Mouse (Mus musculus) layer of hippocampus, adult 2 months (tissue): ENCODE data around the gene Myrip. TPM values are rescaled to one million over a fixed set of nuclear protein-coding genes. Genes with fewer than 3 reads are reported as not detected.

Experiments
- DNase-seq, 2 experiments: peaks; one replicate each; pipeline ENCODE4 v3.0.0; 2022; ENCODE audit warnings: low spot score in 2 of 2
- H3K27ac ChIP-seq: fragments of 200-600 bp; 2 replicates; pipeline ENCODE4 v1.8.1; 2022
- H3K4me3 ChIP-seq: fragments of 200-600 bp; 2 replicates; pipeline ENCODE4 v1.8.1; 2022; ENCODE audit warnings: mild to moderate bottlenecking
- CTCF ChIP-seq: fragments of 200-600 bp; conservative IDR thresholded peaks from 2 replicates; pipeline ENCODE4 v1.8.1; 2022; ENCODE audit warnings: antibody characterized with exemption, mild to moderate bottlenecking, moderate library complexity
- total RNA-seq, 2 experiments: library from RNA; stranded (reverse); gene quantifications; 2 replicates each; pipeline ENCODE4 v1.2.3; 2021

Myrip gene
- total RNA-seq, 2 experiments from 2014 or later: 54.7 to 58.7 TPM

- DNase-seq: no peak
- Histone ChIP-seq H3K27ac (peak overlapping the region; percentile 51; the same call in 1 of the 2 replicates), H3K4me3 (no peak overlapping the region)
- no peak for TF ChIP-seq CTCF
Measured at GRCm38 (mm10) chr9:120449696-120450329, 148.5 kb downstream of the Myrip start.

DNA sequence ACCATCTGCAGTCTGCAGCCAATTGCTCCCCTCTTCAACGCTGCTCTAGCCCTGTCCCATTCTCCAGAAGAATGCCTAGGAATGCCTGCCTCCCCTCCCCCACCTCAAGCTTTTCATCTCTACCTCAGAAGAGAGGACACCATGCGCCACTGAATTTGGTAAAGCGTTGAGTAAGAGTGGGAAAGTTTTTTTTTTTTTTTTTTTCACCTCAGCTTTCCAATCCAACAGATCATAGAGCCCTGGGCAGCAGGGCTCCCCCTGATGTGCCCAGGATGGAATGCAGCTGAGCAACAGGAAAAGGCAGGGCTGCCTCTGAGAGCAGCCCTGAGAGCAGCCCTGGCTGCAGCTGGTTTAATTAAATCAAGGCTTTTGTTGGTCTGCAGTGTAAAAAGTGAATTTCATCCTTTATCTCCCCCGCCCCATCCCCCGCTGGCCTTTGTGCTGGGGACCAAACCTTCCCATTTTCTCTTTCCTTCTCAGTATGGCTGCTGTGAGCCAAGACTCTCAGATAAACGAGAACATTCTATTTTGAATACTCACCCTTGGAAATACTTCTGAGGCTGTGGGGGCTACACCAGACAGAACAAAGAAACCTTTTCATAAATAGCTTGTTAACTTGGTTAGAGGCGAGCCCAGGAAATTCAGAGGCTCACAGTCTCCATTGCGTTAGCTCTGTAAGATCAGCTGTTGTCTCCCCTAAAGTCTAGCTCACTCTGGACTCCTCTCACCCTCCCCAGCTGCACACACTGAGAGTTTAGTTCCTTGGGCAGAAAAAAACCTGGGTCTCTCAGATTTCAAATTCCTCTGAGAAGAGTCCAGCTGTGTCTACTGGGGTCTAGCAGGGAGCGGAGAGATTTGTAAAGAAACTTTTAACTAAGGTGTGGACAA lies 154.7 kb downstream of the Myrip start:
- peak overlapping the region; percentile 57; the same call in 1 of the 2 replicates for H3K27ac ChIP-seq
- DNase-seq: no peak
- peak; percentile 40 for TF ChIP-seq CTCF
- no peak overlapping the region for H3K4me3 ChIP-seq

DNA sequence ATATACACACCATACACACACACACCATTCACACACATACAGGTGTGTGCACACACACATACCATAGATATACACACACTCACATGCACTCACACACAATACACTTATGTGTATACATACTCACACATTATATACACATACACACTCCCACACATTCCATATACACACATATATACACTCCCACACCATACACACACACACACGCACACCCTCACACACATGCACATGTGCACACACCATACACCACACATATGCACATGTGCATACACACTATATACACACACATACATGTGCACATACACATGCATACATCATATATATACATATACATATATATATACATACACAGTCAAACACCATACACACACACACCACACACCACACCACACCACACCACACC lies 169.1 kb downstream of the Myrip start:
- Histone ChIP-seq H3K27ac (no peak overlapping the region), H3K4me3 (no peak overlapping the region)
- DNase-seq: no peak
- no peak for TF ChIP-seq CTCF

GRCm38 (mm10) chr9:120481644-120482043 lies 180.3 kb downstream of the Myrip start:
- Histone ChIP-seq H3K27ac (no peak overlapping the region), H3K4me3 (no peak overlapping the region)
- no peak for DNase-seq
- no peak for TF ChIP-seq CTCF

DNA sequence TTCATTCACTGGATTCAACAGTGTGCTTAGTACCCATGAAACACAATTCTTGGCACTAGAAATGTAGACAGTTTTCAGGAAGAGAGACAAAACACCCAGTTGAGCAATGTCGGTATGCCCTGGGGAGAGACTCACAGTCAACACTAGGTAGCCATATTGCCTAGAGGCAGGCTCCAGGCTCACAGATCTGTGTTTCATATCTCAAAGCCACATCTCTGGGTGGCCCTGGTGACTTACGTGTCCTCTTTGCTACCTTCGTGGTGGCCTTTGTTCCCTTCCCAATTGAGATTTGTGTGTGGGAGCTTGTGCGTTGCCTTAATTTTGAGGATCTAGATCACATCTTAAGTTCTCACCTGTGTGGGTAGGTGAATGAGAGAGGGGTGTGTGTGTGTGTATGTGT lies 181.1 kb downstream of the Myrip start:
- Histone ChIP-seq H3K27ac (no peak overlapping the region), H3K4me3 (no peak overlapping the region)
- DNase-seq: no peak
- TF ChIP-seq CTCF: no peak

DNA sequence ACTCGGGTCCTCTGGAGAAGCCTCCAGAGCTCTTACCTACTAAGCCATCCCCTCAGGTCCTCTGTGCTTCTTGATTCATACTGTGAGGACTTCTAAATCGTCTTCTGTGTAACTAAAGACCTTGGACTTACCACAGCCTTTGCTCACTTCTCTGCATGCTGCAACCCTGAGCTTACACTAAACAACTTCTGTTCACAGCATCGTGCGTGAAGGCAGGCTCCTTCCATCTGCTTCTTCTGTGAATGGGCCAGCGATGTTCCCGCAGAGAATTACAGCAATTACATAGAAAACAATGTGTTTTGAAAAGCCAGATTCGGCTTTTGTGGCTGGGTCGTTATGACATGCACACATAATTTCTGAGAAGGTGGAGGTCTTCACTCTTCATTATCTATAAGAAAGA lies 181.8 kb downstream of the Myrip start:
- peak in 1 of 2 experiments; percentile 50 for DNase-seq
- no peak for TF ChIP-seq CTCF
- Histone ChIP-seq H3K27ac (peak overlapping the region; percentile 60; the same call in 1 of the 2 replicates), H3K4me3 (no peak overlapping the region)

- Histone ChIP-seq H3K27ac (no peak overlapping the region), H3K4me3 (no peak overlapping the region)
- no peak for TF ChIP-seq CTCF
- DNase-seq: no peak
Measured at GRCm38 (mm10) chr9:120487076-120487475, 185.8 kb downstream of the Myrip start.

DNA sequence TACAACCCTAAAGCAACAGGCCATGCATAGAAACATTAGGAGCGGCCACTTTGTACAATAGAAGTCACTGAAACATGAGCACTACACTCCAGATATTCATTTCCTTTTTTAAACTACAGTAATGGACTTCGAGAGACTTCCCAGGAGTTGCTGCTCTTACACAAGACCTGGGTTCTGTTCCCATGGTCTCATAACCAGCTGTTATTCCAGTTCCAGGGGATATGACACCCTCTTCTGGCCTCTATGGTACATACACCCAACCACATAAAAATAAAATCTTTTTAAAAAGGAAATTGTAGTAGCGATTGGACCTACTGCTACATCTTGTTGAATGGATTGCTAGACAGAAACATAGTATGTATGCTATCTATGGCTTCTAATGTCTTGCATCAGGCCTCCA lies 190.2 kb downstream of the Myrip start:
- DNase-seq: no peak
- Histone ChIP-seq H3K4me3 (peak overlapping the region; percentile 98), H3K27ac (peak overlapping the region; percentile 95)
- TF ChIP-seq CTCF: peak; percentile 64

DNA sequence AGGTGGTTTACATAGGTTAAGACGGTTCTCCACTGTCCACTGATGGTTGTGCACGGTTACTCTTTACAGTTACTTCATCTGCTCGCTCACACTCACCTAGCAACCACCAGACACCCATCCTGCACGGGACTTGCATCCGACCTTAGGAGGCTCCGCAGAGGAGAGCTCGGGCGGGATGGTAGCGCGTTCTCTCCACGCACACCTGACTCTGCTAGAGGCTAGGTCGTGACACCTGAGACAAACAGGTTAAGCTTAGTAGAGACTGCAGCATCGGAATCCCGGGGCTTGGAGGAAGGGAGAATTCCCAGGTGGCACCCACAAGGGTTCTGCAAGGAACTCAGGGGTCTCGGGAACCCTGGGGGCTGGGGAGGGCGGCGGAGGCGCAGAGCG lies 190.7 kb downstream of the Myrip start, which contains the start of gene Eif1b:
Gene Eif1b (plus strand): TSS at position 223 of the 390 bp plus-strand sequence.
- TF ChIP-seq CTCF: no peak
- DNase-seq: no peak
- H3K4me3 ChIP-seq: peak within 1 kb of the TSS; percentile 98

GRCm38 (mm10) chr9:120492400-120493351 lies 191.4 kb downstream of the Myrip start:
- DNase-seq: peak; percentile 75 to 84
- Histone ChIP-seq H3K27ac (peak overlapping the region; percentile 95), H3K4me3 (peak overlapping the region; percentile 98)
- no peak for TF ChIP-seq CTCF

More for the DNA sequence above, 190.7 kb downstream of the Myrip start, which contains the start of gene Eif1b:
- H3K27ac ChIP-seq: peak within 1 kb of the TSS; percentile 95

GRCm38 (mm10) chr9:120493781-120494180 lies 192.5 kb downstream of the Myrip start:
- DNase-seq: no peak
- Histone ChIP-seq H3K4me3 (peak overlapping the region; percentile 98), H3K27ac (peak overlapping the region; percentile 68)
- no peak for TF ChIP-seq CTCF

- Histone ChIP-seq H3K4me3 (no peak overlapping the region), H3K27ac (peak overlapping the region; percentile 51; the same call in 1 of the 2 replicates)
- DNase-seq: peak; percentile 63 to 70
- peak; percentile 94 for TF ChIP-seq CTCF
Measured at GRCm38 (mm10) chr9:120496691-120497090, 195.4 kb downstream of the Myrip start.
